Mouse (Mus musculus) hindbrain, embryonic 16.5 days (tissue): ENCODE measurements around the gene Nfil3. TPM values are rescaled to one million over a fixed set of nuclear protein-coding genes. Genes with fewer than 3 reads are reported as not detected.

ENCODE experiments used
- ATAC-seq: fragments of 200-750 bp; cut with Nextera tagmentation; 2 replicates; pipeline ENCODE4 v1.8.0; 2017; ENCODE audit warnings: moderate TSS enrichment, moderate library complexity
- H3K27ac ChIP-seq: fragments of 300-500 bp; sonication (generic); 2 replicates; pipeline ENCODE4 v1.5.1; 2014; ENCODE audit warnings: low read depth, mild to moderate bottlenecking, control low read depth, low read length, moderate library complexity
- H3K27me3 ChIP-seq: fragments of 300-500 bp; sonication (generic); replicated peaks from 2 replicates; pipeline ENCODE4 v1.6.1; 2014; ENCODE audit warnings: low read length; ENCODE audit not compliant: control insufficient read depth, insufficient read depth
- H3K36me3 ChIP-seq: fragments of 300-500 bp; sonication (generic); 2 replicates; pipeline ENCODE4 v1.6.1; 2014; ENCODE audit warnings: mild to moderate bottlenecking, low read length, moderate library complexity, mixed read lengths; ENCODE audit not compliant: control insufficient read depth, insufficient read depth
- H3K4me1 ChIP-seq: fragments of 300-500 bp; sonication (generic); 2 replicates; pipeline ENCODE4 v1.6.1; 2014; ENCODE audit warnings: low read depth, low read length; ENCODE audit not compliant: control insufficient read depth, insufficient read depth
- H3K4me2 ChIP-seq: fragments of 300-500 bp; sonication (generic); 2 replicates; pipeline ENCODE4 v1.6.1; 2014; ENCODE audit warnings: mild to moderate bottlenecking, low read length, control low read depth, moderate library complexity
- H3K4me3 ChIP-seq: fragments of 300-500 bp; sonication (generic); 2 replicates; pipeline ENCODE4 v1.5.1; 2014; ENCODE audit warnings: mild to moderate bottlenecking, low read length, control low read depth, moderate library complexity
- H3K9ac ChIP-seq: fragments of 300-500 bp; sonication (generic); 2 replicates; pipeline ENCODE4 v1.6.1; 2014; ENCODE audit warnings: low read depth, mild to moderate bottlenecking, control low read depth, low read length, moderate library complexity
- H3K9me3 ChIP-seq: fragments of 300-500 bp; sonication (generic); 2 replicates; pipeline ENCODE4 v1.6.1; 2014; ENCODE audit warnings: mild to moderate bottlenecking, low read length, moderate library complexity; ENCODE audit not compliant: control insufficient read depth
- WGBS: fragments of 180-500 bp; shearing (Covaris S2); extraction: QIAGEN DNeasy Blood & Tissue Kit; methylation state at CpG from one replicate; pipeline ENCODE4 v1.1.7; 2014; 5-methylcytosine and 5-hydroxymethylcytosine counted together
- polyA plus RNA-seq: library from polyadenylated mRNA; unstranded; fragments of >200 nt; fragmentation: Nextera tagmentation; extraction: Ambion mirVana; gene quantifications from 2 replicates; pipeline ENCODE4 v1.2.1, GENCODE M21; 2015

Nfil3 gene
- polyA plus RNA-seq, 1 experiment from 2014 or later = 44.8 TPM

DNA sequence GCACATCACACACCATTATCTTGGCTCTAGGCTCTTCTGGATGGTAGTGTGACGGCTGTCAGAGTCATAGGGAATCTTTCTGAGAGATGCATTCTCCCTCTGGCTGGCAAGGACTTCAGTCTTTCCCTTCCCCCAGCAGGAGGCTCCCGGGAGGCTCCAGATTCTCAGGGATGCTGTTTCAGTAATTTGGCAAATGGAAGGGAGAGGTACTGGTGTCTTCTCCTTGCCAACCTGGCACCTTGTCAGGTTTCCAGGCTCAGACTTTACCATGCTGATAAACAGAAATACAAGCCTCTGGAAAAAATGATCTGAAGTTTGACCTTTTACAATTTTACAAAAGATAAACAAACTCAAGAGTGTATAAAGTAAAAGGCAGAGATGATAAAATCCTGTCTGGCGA lies 26.9 kb upstream of the Nfil3 start:
- 52% methylated on average over 3 of the region's 3 CpGs for WGBS
- Histone ChIP-seq H3K4me2 (no peak overlapping the region), H3K27ac (no peak overlapping the region), H3K9ac (no peak overlapping the region), H3K27me3 (no peaks in the 10 kb centered on the region), H3K4me3 (no peak overlapping the region), H3K9me3 (no peaks in the 10 kb centered on the region), H3K36me3 (no peaks in the 10 kb centered on the region), H3K4me1 (peaks cover 6% of the 10 kb centered on the region; the same call in 1 of the 2 replicates)
- ATAC-seq = no peak

DNA sequence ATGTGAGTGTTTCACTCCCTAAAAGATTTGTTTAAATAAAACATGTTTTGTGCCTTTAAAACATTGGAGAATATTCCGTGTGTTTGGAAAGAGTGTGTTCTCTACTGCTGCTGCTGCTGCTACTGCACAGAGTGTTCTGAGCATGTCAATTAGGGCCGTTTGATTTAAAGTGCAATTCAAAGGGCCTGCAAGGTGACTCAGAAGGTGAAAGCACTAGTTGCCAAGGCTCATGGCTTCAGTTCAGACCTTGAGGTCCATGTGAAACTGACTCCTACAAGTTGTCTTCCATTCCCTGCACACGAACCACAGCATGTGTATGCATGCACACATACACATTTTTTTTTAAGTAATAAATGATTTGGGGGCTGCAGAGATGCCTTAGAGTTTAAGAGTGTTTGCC lies 22.4 kb upstream of the Nfil3 start:
- WGBS = 65% methylated on average over 3 of the region's 3 CpGs
- Histone ChIP-seq H3K9ac (no peak overlapping the region), H3K36me3 (no peaks in the 10 kb centered on the region), H3K4me3 (no peak overlapping the region), H3K4me2 (no peak overlapping the region), H3K4me1 (no peaks in the 10 kb centered on the region), H3K27me3 (no peaks in the 10 kb centered on the region), H3K27ac (no peak overlapping the region), H3K9me3 (no peaks in the 10 kb centered on the region)
- ATAC-seq = no peak

DNA sequence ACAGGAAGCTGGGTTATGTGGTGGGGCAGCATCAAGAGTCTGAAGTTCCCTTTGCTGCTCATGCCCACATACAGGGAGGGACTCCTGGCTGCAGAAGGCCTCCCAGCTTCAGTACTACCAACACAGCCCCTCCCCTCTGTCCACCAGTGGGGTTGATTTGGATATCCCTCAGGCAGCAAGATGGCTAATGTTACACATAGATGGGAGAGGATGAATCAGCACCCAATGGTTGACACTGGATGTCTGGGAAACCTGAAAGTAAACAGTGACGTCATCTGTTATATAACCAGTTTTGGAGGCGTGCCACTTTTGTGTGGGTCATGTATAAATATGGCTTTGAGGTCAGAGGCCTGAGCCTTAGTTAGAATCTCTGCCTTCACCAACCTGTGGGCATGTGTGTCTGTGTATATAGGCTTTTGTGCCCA lies 20.6 kb upstream of the Nfil3 start:
- 85% methylated on average over 2 of the region's 2 CpGs for WGBS
- Histone ChIP-seq H3K27ac (no peak overlapping the region), H3K4me3 (no peak overlapping the region), H3K4me1 (no peaks in the 10 kb centered on the region), H3K4me2 (no peak overlapping the region), H3K27me3 (no peaks in the 10 kb centered on the region), H3K9me3 (no peaks in the 10 kb centered on the region), H3K36me3 (no peaks in the 10 kb centered on the region), H3K9ac (no peak overlapping the region)
- no peak for ATAC-seq

DNA sequence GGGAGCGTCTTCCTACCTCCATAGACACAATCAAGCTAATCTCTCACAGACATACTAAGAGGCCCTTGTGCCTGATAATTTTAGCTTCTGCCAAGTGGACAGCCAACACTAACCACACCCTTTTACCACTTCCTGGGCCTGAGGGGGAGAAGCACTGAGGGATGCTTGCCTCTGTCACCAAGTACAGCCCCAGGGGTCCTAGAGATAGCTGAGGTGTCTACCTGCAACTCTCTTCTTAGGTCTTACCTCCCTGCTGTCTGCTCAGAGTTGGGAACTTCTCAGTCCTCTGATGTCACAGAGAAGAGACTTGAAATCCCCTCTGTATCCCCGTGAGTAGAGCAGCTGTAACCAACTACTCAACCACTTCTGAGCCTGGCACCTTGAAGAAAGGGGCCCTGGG lies 19.6 kb upstream of the Nfil3 start:
- Histone ChIP-seq H3K9me3 (no peaks in the 10 kb centered on the region), H3K4me3 (no peak overlapping the region), H3K4me2 (no peak overlapping the region), H3K27me3 (no peaks in the 10 kb centered on the region), H3K36me3 (no peaks in the 10 kb centered on the region), H3K9ac (no peak overlapping the region), H3K27ac (no peak overlapping the region), H3K4me1 (no peaks in the 10 kb centered on the region)
- 90% methylated on average over 2 of the region's 2 CpGs for WGBS
- ATAC-seq = no peak

DNA sequence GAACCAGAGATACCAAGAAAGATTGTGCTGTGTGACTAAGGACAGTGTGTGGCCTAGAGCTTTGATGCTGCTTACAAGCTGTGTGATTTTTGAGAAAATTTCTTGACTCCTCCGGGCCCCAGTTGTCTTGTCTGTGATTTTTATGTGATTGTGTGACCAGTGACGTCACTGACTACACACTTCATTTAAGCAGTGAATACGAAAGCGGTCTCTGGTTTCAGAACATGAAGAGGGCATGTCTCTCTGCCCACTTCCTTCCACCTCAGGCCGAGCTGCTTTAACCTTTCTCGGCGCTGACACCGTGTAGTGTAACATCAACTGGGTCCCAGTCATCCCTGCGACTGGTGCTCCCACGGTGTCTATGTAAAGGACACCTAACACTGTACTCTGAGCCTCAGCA lies 17.7 kb upstream of the Nfil3 start:
- H3K36me3 ChIP-seq = no peaks in the 10 kb centered on the region
- 91% methylated on average over 10 of the region's 10 CpGs for WGBS
- no peak for ATAC-seq
- H3K9me3 ChIP-seq = no peaks in the 10 kb centered on the region
- H3K4me3 ChIP-seq = no peak overlapping the region
- no peak overlapping the region for H3K9ac ChIP-seq
- no peak overlapping the region for H3K27ac ChIP-seq
- H3K27me3 ChIP-seq = no peaks in the 10 kb centered on the region
- H3K4me1 ChIP-seq = no peaks in the 10 kb centered on the region
- H3K4me2 ChIP-seq = no peak overlapping the region

GRCm38 (mm10) chr13:52997806-52998205 lies 16.9 kb upstream of the Nfil3 start:
- Histone ChIP-seq H3K9me3 (no peaks in the 10 kb centered on the region), H3K4me1 (no peaks in the 10 kb centered on the region), H3K4me3 (no peak overlapping the region), H3K27me3 (no peaks in the 10 kb centered on the region), H3K9ac (no peak overlapping the region), H3K4me2 (no peak overlapping the region), H3K36me3 (no peaks in the 10 kb centered on the region), H3K27ac (no peak overlapping the region)
- no peak for ATAC-seq
- WGBS = 83% methylated on average over 2 of the region's 2 CpGs

DNA sequence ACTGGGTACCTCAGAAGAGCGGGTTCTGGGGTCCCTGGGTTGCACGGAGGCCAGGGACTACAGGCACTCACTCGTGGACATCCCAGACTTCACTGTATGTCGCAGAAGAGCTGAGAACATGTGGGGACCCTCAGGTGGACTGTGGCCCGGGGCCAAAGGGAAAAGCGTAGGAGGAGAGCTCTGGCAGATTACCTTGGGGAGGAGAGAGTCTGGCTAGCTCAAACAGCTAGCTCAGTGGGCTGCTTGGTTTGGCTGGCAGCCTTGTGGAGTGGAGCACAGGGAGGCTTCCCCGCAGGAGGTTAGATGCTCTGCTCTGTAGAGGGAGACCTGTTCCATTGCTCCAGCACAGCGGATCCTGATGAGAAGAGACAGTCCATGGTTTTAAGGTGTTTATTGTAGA lies 15.3 kb upstream of the Nfil3 start:
- Histone ChIP-seq H3K27me3 (no peaks in the 10 kb centered on the region), H3K9me3 (no peaks in the 10 kb centered on the region), H3K36me3 (no peaks in the 10 kb centered on the region), H3K4me3 (no peak overlapping the region), H3K9ac (no peak overlapping the region), H3K27ac (no peak overlapping the region), H3K4me2 (no peak overlapping the region), H3K4me1 (no peaks in the 10 kb centered on the region)
- no peak for ATAC-seq
- 70% methylated on average over 8 of the region's 8 CpGs for WGBS

- Histone ChIP-seq H3K27me3 (no peaks in the 10 kb centered on the region), H3K4me2 (no peak overlapping the region), H3K4me1 (no peaks in the 10 kb centered on the region), H3K27ac (no peak overlapping the region), H3K36me3 (no peaks in the 10 kb centered on the region), H3K9ac (no peak overlapping the region), H3K9me3 (no peaks in the 10 kb centered on the region), H3K4me3 (no peak overlapping the region)
- 83% methylated on average over 10 of the region's 10 CpGs for WGBS
- no peak for ATAC-seq
Observed at GRCm38 (mm10) chr13:52994197-52994881, 13.5 kb upstream of the Nfil3 start.

GRCm38 (mm10) chr13:52990139-52990538 lies 9.3 kb upstream of the Nfil3 start:
- H3K4me1 ChIP-seq = no peaks in the 10 kb centered on the region
- H3K27ac ChIP-seq = no peak overlapping the region
- ATAC-seq = no peak
- 74% methylated on average over 9 of the region's 9 CpGs for WGBS
- H3K4me3 ChIP-seq = no peak overlapping the region
- no peaks in the 10 kb centered on the region for H3K27me3 ChIP-seq
- no peak overlapping the region for H3K4me2 ChIP-seq
- no peak overlapping the region for H3K9ac ChIP-seq
- no peaks in the 10 kb centered on the region for H3K9me3 ChIP-seq
- H3K36me3 ChIP-seq = no peaks in the 10 kb centered on the region

DNA sequence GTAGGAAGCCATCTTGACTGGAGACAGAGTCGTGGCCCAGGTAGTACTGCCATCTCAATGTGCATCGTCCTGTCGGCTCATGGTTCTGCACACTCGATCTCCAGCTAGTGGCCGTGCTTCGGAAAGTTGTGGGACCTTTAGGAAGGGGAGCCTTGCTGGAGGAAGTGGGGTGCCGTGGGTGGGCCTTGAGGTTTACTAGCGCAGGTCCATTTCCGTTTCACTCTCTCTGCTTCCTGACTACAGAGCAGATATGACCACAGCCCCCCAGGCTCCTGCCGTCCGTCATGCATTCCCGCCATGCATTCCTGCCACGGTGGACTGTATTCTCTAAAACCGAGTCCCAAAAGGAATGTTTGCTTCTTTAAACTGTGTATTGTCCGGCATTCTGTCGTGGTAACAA lies 8.1 kb upstream of the Nfil3 start:
- 84% methylated on average over 16 of the region's 16 CpGs for WGBS
- Histone ChIP-seq H3K27ac (no peak overlapping the region), H3K9me3 (no peaks in the 10 kb centered on the region), H3K36me3 (no peaks in the 10 kb centered on the region), H3K4me3 (no peak overlapping the region), H3K4me1 (no peaks in the 10 kb centered on the region), H3K27me3 (no peaks in the 10 kb centered on the region), H3K9ac (no peak overlapping the region), H3K4me2 (no peak overlapping the region)
- ATAC-seq = no peak
